Mouse (Mus musculus): ENCODE measurements at regions not wholly inside any gene's neighbourhood (a gene's known extent, or its start where the extent isn't known, plus 50 kb on each side); places are given as distances from the start of the nearest gene placed in this dataset.
A peak's percentile ranks its signal among the peaks of the same experiment; 100 is the strongest.

DNA sequence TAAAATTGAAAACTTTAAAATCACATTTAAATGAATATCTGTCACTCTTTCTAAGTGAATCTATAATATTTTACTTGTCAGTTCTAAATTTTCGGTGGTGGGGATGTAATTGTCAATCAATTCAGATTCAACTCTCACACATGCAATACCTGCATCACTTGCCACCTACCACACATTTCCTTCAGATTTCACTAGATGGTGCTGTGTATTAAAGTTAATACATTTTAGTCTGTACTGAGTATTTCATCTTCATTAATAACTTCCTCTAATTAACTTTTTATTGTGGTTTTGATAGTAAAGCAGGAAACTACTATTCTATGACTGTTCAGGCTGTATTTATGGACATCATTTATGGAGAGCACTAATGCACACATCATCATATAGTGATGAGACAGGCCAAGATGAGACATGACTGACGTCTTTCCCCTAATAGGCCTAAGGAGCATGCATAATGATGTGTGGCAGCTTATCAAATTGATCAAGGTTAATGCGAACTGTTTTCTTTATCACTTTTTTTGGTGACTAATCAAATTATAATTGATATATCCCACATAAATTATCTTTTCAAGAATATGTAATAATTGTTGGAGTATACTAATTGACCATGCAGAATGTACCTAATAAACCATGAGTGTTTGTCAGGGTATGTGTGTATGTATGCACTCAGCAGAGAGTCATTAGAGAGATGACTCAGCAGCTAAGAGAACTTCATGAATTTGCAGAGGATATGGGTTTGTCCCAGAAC lies 863.6 kb downstream of the Slitrk6 start:
- Histone ChIP-seq H3K4me1 (ENCODE audit: insufficient read depth) (no peaks in the 10 kb centered on the region), H3K4me3 (ENCODE audit: low read depth, low read length) (no peak overlapping the region), H3K4me2 (no peak overlapping the region), H3K27me3 (ENCODE audit: insufficient read depth, low read length) (no peaks in the 10 kb centered on the region), H3K9ac (no peak overlapping the region), H3K36me3 (ENCODE audit: insufficient read depth) (no peaks in the 10 kb centered on the region), H3K27ac (ENCODE audit: low read depth) (no peak overlapping the region), H3K9me3 (ENCODE audit: low read depth, low read length) (no peaks in the 10 kb centered on the region)
- WGBS: 72% methylated on average over 3 of the region's 3 CpGs
- peak; percentile 29; the same call in 1 of the 2 replicates for TF ChIP-seq CTCF (IDR thresholded peaks at IDR 0.05; ENCODE audit: low read depth)
- peak; percentile 20 for DNase-seq
- ATAC-seq (ENCODE audit: insufficient read depth): peak; percentile 17; the same call in 1 of the 2 replicates

GRCm38 (mm10) chr14:109876950-109877663 lies 877.8 kb downstream of the Slitrk6 start:
- no peak overlapping the region for H3K4me2 ChIP-seq
- 80% methylated on average over 1 of the region's 1 CpGs for WGBS
- H3K4me3 ChIP-seq (ENCODE audit: low read depth, low read length): no peak overlapping the region
- H3K4me1 ChIP-seq (ENCODE audit: insufficient read depth): no peaks in the 10 kb centered on the region
- no peaks in the 10 kb centered on the region for H3K27me3 ChIP-seq (ENCODE audit: insufficient read depth, low read length)
- TF ChIP-seq CTCF (IDR thresholded peaks at IDR 0.05; ENCODE audit: low read depth): no peak
- no peak for DNase-seq
- no peaks in the 10 kb centered on the region for H3K9me3 ChIP-seq (ENCODE audit: low read depth, low read length)
- no peak for ATAC-seq (ENCODE audit: insufficient read depth)
- H3K9ac ChIP-seq: no peak overlapping the region
- no peaks in the 10 kb centered on the region for H3K36me3 ChIP-seq (ENCODE audit: insufficient read depth)
- H3K27ac ChIP-seq (ENCODE audit: low read depth): no peak overlapping the region

GRCm38 (mm10) chr14:109874230-109874629 lies 880.7 kb downstream of the Slitrk6 start:
- H3K27me3 ChIP-seq (ENCODE audit: insufficient read depth, low read length): no peaks in the 10 kb centered on the region
- no peaks in the 10 kb centered on the region for H3K36me3 ChIP-seq (ENCODE audit: insufficient read depth)
- no peaks in the 10 kb centered on the region for H3K4me1 ChIP-seq (ENCODE audit: insufficient read depth)
- peak; percentile 92 for DNase-seq
- no peaks in the 10 kb centered on the region for H3K9me3 ChIP-seq (ENCODE audit: low read depth, low read length)
- no peak overlapping the region for H3K4me3 ChIP-seq (ENCODE audit: low read depth, low read length)
- H3K27ac ChIP-seq (ENCODE audit: low read depth): no peak overlapping the region
- H3K9ac ChIP-seq: no peak overlapping the region
- 9% methylated on average over 1 of the region's 1 CpGs for WGBS
- peak; percentile 60; the same call in 1 of the 2 replicates for ATAC-seq (ENCODE audit: insufficient read depth)
- peak; percentile 71 for TF ChIP-seq CTCF (IDR thresholded peaks at IDR 0.05; ENCODE audit: low read depth)
- no peak overlapping the region for H3K4me2 ChIP-seq

GRCm38 (mm10) chr14:109840354-109841104 lies 914.4 kb downstream of the Slitrk6 start:
- TF ChIP-seq CTCF (IDR thresholded peaks at IDR 0.05; ENCODE audit: low read depth): peak; percentile 45
- WGBS: 29% methylated on average over 6 of the region's 6 CpGs
- Histone ChIP-seq H3K9me3 (ENCODE audit: low read depth, low read length) (no peaks in the 10 kb centered on the region), H3K9ac (no peak overlapping the region), H3K4me3 (ENCODE audit: low read depth, low read length) (no peak overlapping the region), H3K27ac (ENCODE audit: low read depth) (no peak overlapping the region), H3K27me3 (ENCODE audit: insufficient read depth, low read length) (no peaks in the 10 kb centered on the region), H3K4me2 (no peak overlapping the region), H3K4me1 (ENCODE audit: insufficient read depth) (no peaks in the 10 kb centered on the region), H3K36me3 (ENCODE audit: insufficient read depth) (no peaks in the 10 kb centered on the region)
- DNase-seq: peak; percentile 66
- ATAC-seq (ENCODE audit: insufficient read depth): no peak

DNA sequence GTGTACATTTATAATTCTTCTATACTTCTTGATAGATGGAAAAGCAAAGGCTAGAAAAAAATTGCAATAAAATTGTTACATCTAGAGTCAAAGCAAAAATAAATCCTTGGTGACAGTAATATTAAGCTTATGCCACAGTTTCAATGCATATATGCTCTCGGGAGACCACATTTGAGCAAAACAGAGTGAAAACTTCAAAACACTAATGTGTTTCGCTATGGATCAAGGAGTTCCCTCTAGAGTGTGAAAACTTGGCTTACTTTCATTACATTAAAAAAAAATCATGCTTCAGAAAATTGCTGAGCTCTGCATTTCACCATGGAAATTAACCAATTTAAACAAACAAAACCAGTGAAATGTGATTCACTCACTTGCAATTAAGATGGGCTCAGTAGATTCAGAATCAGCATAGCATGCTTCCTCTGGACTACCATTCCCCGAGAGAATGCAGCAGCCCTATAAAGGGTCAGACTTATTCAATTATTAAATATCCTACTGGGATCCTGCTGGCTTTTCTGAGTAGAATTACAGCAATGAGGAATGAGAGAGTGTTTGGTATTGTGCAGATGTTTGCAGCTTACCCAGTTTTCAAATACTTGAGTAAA lies 888.7 kb upstream of the Slitrk1 start:
- 63% methylated on average over 3 of the region's 3 CpGs for WGBS
- DNase-seq (no peak), ATAC-seq (ENCODE audit: insufficient read depth) (no peak)
- no peaks in the 10 kb centered on the region for H3K4me1 ChIP-seq (ENCODE audit: insufficient read depth)
- H3K27ac ChIP-seq (ENCODE audit: low read depth): no peak overlapping the region
- H3K9me3 ChIP-seq (ENCODE audit: low read depth, low read length): no peaks in the 10 kb centered on the region
- no peak overlapping the region for H3K9ac ChIP-seq
- H3K27me3 ChIP-seq (ENCODE audit: insufficient read depth, low read length): no peaks in the 10 kb centered on the region
- no peaks in the 10 kb centered on the region for H3K36me3 ChIP-seq (ENCODE audit: insufficient read depth)
- no peak overlapping the region for H3K4me2 ChIP-seq
- TF ChIP-seq CTCF (IDR thresholded peaks at IDR 0.05; ENCODE audit: low read depth): no peak
- no peak overlapping the region for H3K4me3 ChIP-seq (ENCODE audit: low read depth, low read length)

- WGBS: 72% methylated on average over 1 of the region's 1 CpGs
- no peak overlapping the region for H3K4me2 ChIP-seq
Observed at GRCm38 (mm10) chr14:109772246-109772645, 858.3 kb upstream of the Slitrk1 start.

More at GRCm38 (mm10) chr14:109772246-109772645, 858.3 kb upstream of the Slitrk1 start:
- no peaks in the 10 kb centered on the region for H3K36me3 ChIP-seq (ENCODE audit: insufficient read depth)
- DNase-seq: no peak
- no peak overlapping the region for H3K27ac ChIP-seq (ENCODE audit: low read depth)
- no peaks in the 10 kb centered on the region for H3K27me3 ChIP-seq (ENCODE audit: insufficient read depth, low read length)
- H3K9me3 ChIP-seq (ENCODE audit: low read depth, low read length): no peaks in the 10 kb centered on the region
- no peaks in the 10 kb centered on the region for H3K4me1 ChIP-seq (ENCODE audit: insufficient read depth)
- H3K4me3 ChIP-seq (ENCODE audit: low read depth, low read length): no peak overlapping the region
- no peak overlapping the region for H3K9ac ChIP-seq
- no peak for TF ChIP-seq CTCF (IDR thresholded peaks at IDR 0.05; ENCODE audit: low read depth)
- no peak for ATAC-seq (ENCODE audit: insufficient read depth)

All from lung, embryonic 14.5 days (tissue).